Mouse (Mus musculus): ENCODE data around the gene Flnb.

- TF ChIP-seq CTCF (IDR thresholded peaks at IDR 0.05; ENCODE audit: insufficient read depth, low read depth, low read length), result no peak
- TF ChIP-seq POLR2A (IDR thresholded peaks at IDR 0.05; ENCODE audit: insufficient read depth, low read depth, low read length), result no peak
Measured at GRCm38 (mm10) chr14:7884841-7885240, 67.1 kb downstream of the Flnb start.
